Mouse (Mus musculus): ENCODE measurements at regions not wholly inside any gene's neighbourhood (a gene's known extent, or its start where the extent isn't known, plus 50 kb on each side); places are given as distances from the start of the nearest gene placed in this dataset.

DNA sequence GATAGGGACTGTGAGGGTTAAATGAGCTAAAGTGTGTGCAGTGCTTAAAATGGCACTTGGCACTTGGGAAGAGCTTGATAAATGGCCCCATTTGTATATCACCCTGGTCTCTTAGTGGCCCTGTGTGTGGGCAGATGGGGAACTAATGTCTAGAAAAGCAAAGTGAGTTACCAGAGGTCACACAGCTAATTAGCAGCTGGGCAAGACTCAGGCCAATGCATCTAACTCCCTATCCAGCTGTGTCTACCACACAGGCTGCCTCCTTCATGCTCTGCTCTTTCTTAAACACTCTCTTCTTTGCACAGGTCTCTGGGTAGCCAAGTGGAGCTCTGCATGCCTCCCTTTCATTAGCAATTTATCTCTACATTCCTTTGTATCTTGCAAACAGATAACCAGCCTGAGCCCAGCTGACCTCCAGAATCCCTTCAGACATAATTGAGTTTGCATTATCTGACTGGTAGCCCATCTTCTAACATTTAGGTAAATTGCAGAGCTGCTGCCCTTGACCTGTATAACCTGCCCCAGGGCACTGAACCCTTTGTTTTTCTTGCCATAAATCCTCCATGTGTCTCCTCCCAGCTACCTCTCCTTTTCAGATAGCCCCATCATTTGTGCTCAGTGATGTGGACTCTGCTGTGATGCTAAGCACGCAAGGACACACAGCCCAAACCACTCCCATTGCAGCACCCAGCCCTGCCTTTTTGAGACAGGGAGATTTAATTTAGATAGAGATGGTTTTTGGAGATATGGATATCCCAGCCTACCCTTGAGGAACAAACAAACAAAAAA, 263.5 kb upstream of the Plxna2 start:
- H3K4me1 ChIP-seq (ENCODE audit: control insufficient read depth, insufficient read depth, low read length): no peaks in the 10 kb centered on the region
- no peaks in the 10 kb centered on the region for H3K27me3 ChIP-seq (ENCODE audit: control insufficient read depth, insufficient read depth, low read length)
- DNase-seq: no peak
- H3K27ac ChIP-seq (ENCODE audit: insufficient read depth, low read length): no peak overlapping the region
- no peak overlapping the region for H3K4me3 ChIP-seq (replicated peaks; ENCODE audit: insufficient read depth, low read depth, low read length)
- no peak for TF ChIP-seq CTCF (IDR thresholded peaks at IDR 0.05; ENCODE audit: borderline replicate concordance, insufficient read depth, low read depth, low read length)
- no peak for TF ChIP-seq POLR2A (IDR thresholded peaks at IDR 0.05; ENCODE audit: borderline replicate concordance, insufficient read depth, low read length)
- 94% methylated on average over 1 of the region's 1 CpGs for WGBS

DNA sequence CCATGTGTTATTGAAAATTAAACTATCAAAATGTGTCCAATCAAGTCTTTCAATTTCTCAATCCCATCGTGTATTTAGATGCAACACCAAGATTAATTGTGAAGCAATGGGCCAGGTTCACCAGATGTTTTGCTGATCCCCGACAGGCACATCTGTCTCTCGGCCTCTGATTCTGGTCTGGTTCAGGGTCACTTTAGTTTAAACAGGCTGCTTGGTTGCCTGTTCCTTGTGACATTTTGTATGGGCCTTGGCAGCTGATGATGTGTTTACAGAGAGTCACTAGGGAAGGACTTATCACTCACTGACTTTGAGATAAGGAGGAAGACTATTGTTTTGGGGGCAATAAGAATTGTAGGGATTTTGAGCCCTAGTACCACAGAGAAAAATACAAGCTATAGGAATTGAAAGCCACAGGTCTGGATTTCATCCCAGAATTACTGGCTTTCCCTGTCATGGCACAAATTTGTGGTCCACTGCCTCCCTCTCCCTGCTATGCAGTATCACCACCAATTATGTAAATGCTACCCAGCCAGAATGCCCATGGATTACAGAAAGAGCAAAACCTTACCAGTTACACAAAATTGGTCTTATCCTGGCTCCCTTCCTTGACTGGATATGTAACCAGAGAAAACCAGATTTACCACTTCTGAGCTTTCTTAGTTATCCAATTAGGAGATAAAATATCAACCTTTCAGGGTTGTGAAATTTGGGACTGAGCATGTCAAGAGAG, 272.5 kb upstream of the Plxna2 start:
- Histone ChIP-seq H3K4me1 (ENCODE audit: control insufficient read depth, insufficient read depth, low read length) (peaks cover 5% of the 10 kb centered on the region), H3K27me3 (ENCODE audit: control insufficient read depth, insufficient read depth, low read length) (no peaks in the 10 kb centered on the region), H3K4me3 (replicated peaks; ENCODE audit: insufficient read depth, low read depth, low read length) (no peak overlapping the region), H3K27ac (ENCODE audit: insufficient read depth, low read length) (no peak overlapping the region)
- 84% methylated on average over 3 of the region's 3 CpGs for WGBS
- no peak for DNase-seq
- TF ChIP-seq POLR2A (IDR thresholded peaks at IDR 0.05; ENCODE audit: borderline replicate concordance, insufficient read depth, low read length): no peak
- TF ChIP-seq CTCF (IDR thresholded peaks at IDR 0.05; ENCODE audit: borderline replicate concordance, insufficient read depth, low read depth, low read length): no peak

DNA sequence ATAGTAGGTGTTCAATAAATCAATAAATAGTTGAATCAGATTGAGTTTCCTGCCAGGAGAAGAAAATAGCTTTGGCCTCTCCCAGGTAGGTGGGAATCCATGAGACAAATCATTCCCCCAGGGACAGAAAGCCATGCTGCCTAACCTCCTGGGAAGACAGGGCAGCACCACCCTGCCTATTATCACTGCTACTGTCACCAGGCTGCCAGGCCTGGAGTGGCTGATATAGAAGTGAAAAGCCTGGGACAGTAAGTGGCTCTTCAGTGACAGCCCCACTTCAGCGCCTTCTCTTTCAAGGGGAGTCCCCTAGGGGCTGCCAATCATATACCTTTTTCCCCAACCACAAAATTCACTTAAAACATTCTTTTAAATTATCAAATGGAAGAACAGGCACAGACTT, 275.4 kb upstream of the Plxna2 start:
- 100% methylated on average over 1 of the region's 1 CpGs for WGBS
- H3K4me1 ChIP-seq (ENCODE audit: control insufficient read depth, insufficient read depth, low read length): peaks cover 5% of the 10 kb centered on the region
- TF ChIP-seq POLR2A (IDR thresholded peaks at IDR 0.05; ENCODE audit: borderline replicate concordance, insufficient read depth, low read length) (no peak), CTCF (IDR thresholded peaks at IDR 0.05; ENCODE audit: borderline replicate concordance, insufficient read depth, low read depth, low read length) (no peak)

DNA sequence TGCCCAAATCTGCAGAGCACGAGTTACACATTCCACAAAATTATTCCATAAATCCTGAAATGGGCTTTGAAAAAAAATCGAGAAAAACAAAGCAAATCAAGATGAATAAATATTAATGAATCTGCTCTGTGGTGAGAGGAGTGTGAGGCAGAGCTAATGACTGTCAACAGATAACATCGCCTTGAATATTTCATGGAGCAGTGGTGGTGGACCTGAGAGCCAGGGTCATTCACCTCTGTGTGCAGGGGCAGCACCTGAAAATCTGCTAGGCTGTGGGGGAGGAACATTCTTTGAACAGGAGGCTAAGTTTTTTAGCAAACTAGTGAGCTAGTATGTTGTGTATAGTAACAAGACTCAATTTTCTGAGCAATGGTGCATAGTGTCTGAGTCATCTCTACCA, 276.3 kb upstream of the Plxna2 start:
- no peak for DNase-seq
- no peak overlapping the region for H3K27ac ChIP-seq (ENCODE audit: insufficient read depth, low read length)
- TF ChIP-seq CTCF (IDR thresholded peaks at IDR 0.05; ENCODE audit: borderline replicate concordance, insufficient read depth, low read depth, low read length) (no peak), POLR2A (IDR thresholded peaks at IDR 0.05; ENCODE audit: borderline replicate concordance, insufficient read depth, low read length) (no peak)
- no peaks in the 10 kb centered on the region for H3K27me3 ChIP-seq (ENCODE audit: control insufficient read depth, insufficient read depth, low read length)
- 66% methylated on average over 3 of the region's 3 CpGs for WGBS
- H3K4me1 ChIP-seq (ENCODE audit: control insufficient read depth, insufficient read depth, low read length): peaks cover 5% of the 10 kb centered on the region
- H3K4me3 ChIP-seq (replicated peaks; ENCODE audit: insufficient read depth, low read depth, low read length): no peak overlapping the region

More for the DNA sequence above, 275.4 kb upstream of the Plxna2 start:
- no peak for DNase-seq
- H3K4me3 ChIP-seq (replicated peaks; ENCODE audit: insufficient read depth, low read depth, low read length): no peak overlapping the region
- H3K27ac ChIP-seq (ENCODE audit: insufficient read depth, low read length): no peak overlapping the region
- H3K27me3 ChIP-seq (ENCODE audit: control insufficient read depth, insufficient read depth, low read length): no peaks in the 10 kb centered on the region

DNA sequence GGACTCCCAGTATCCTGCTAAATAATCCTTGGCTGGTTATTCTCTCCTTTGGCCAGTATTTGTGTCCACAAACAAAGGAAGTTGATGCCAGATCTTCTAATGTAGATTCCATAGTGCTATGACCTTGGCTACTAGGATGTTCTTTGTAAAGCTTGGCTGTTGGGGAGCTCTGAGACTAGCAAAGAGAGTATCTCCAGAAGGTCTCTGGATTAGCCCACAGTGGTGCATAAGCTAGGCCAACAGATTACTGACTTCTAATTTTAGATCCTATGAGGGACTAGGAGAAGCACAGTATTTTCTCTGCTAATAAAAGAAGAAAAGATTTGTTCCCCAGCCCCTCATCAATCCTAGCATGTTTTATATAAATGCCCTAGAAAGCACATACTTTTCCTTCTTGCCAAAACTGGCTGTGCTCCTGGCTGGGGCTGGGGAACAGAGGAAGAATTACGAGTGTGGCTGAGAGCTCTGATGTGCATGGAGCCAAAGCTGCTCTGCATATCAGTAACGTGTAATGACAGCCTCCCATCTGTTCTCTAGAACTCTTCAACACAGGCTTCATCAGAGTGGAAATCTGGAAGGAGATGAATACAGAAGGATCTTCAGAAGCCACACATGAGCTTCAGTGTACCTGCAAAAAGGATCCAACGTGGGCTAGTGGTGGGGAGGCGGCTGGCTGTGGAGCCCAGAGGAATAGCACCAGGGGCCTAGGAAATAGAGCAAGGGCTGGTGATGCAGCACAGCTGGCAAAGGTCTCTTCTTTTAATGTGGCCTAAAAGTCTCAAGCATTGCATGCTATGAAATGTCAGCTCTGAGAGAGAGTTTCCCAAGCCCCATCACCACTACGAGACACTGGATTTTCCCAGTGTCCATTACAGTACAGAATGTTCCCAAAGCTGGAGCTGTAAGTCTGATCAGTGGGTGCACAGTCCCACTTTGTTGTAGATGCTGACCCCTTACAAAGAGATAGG, 283.0 kb upstream of the Plxna2 start:
- H3K27me3 ChIP-seq (ENCODE audit: control insufficient read depth, insufficient read depth, low read length): no peaks in the 10 kb centered on the region
- 44% methylated on average over 5 of the region's 5 CpGs for WGBS
- no peak overlapping the region for H3K27ac ChIP-seq (ENCODE audit: insufficient read depth, low read length)
- H3K4me1 ChIP-seq (ENCODE audit: control insufficient read depth, insufficient read depth, low read length): no peaks in the 10 kb centered on the region; the same call in 1 of the 2 replicates
- TF ChIP-seq POLR2A (IDR thresholded peaks at IDR 0.05; ENCODE audit: borderline replicate concordance, insufficient read depth, low read length): no peak
- TF ChIP-seq CTCF (IDR thresholded peaks at IDR 0.05; ENCODE audit: borderline replicate concordance, insufficient read depth, low read depth, low read length): no peak
- peak; percentile 27 to 65 for DNase-seq
- no peak overlapping the region for H3K4me3 ChIP-seq (replicated peaks; ENCODE audit: insufficient read depth, low read depth, low read length)

DNA sequence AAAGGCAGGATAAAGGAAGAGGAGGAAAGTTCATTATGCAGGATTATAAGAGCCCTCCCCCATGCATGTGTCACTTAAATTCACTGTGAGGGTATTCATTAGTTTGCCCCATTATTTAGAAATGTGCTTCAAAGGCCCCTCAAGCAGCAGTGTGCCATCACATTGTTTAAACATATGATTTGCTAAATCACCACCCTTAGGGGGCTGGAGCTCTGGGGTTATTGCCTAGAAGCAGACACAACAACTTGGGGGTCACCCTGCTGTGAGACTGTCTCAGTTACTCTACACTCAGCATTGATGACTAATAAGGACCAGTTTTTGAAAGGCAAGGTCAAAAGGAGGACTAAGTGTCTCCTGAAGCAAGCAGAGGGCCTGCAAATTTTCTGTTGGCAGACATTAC, 285.4 kb upstream of the Plxna2 start:
- no peak overlapping the region for H3K4me3 ChIP-seq (replicated peaks; ENCODE audit: insufficient read depth, low read depth, low read length)
- no peak for DNase-seq
- no peak overlapping the region for H3K27ac ChIP-seq (ENCODE audit: insufficient read depth, low read length)
- H3K4me1 ChIP-seq (ENCODE audit: control insufficient read depth, insufficient read depth, low read length): no peaks in the 10 kb centered on the region; the same call in 1 of the 2 replicates
- no peaks in the 10 kb centered on the region for H3K27me3 ChIP-seq (ENCODE audit: control insufficient read depth, insufficient read depth, low read length)
- TF ChIP-seq POLR2A (IDR thresholded peaks at IDR 0.05; ENCODE audit: borderline replicate concordance, insufficient read depth, low read length) (no peak), CTCF (IDR thresholded peaks at IDR 0.05; ENCODE audit: borderline replicate concordance, insufficient read depth, low read depth, low read length) (no peak)

DNA sequence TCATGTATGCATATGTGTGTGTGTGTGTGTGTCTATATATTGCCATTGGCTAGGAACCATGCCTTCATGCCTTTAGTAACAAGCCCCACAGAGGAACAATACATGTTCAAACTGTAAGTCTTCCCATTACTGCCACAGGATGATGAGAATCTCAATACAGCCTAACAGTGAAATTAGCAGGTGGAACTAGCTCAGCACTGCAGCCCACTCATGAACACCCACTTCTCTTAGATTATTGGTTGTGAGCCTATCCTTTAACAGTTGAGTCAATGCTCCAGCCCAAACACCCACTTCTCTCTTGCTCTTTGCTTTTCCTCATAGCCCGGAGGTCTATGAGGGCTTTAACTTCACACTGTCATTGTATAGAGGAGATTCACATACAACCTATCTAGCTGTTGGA, 287.5 kb upstream of the Plxna2 start:
- Histone ChIP-seq H3K27me3 (ENCODE audit: control insufficient read depth, insufficient read depth, low read length) (no peaks in the 10 kb centered on the region), H3K27ac (ENCODE audit: insufficient read depth, low read length) (no peak overlapping the region), H3K4me1 (ENCODE audit: control insufficient read depth, insufficient read depth, low read length) (no peaks in the 10 kb centered on the region; the same call in 1 of the 2 replicates), H3K4me3 (replicated peaks; ENCODE audit: insufficient read depth, low read depth, low read length) (no peak overlapping the region)
- 97% methylated on average over 1 of the region's 1 CpGs for WGBS
- TF ChIP-seq CTCF (IDR thresholded peaks at IDR 0.05; ENCODE audit: borderline replicate concordance, insufficient read depth, low read depth, low read length) (no peak), POLR2A (IDR thresholded peaks at IDR 0.05; ENCODE audit: borderline replicate concordance, insufficient read depth, low read length) (no peak)
- no peak for DNase-seq
